Mouse (Mus musculus) heart, postnatal 0 days (tissue): ENCODE measurements at regions not wholly inside any gene's neighbourhood (a gene's known extent, or its start where the extent isn't known, plus 50 kb on each side); places are given as distances from the start of the nearest gene placed in this dataset.

ENCODE experiments used
- CTCF ChIP-seq: IDR thresholded peaks from 2 replicates; pipeline ENCODE4 v1.5.1; 2016; ENCODE audit warnings: antibody characterized with exemption, control low read depth, low read depth
- EP300 ChIP-seq: IDR thresholded peaks from 2 replicates; pipeline ENCODE4 v1.6.1; 2016; ENCODE audit warnings: antibody characterized with exemption, low read depth

DNA sequence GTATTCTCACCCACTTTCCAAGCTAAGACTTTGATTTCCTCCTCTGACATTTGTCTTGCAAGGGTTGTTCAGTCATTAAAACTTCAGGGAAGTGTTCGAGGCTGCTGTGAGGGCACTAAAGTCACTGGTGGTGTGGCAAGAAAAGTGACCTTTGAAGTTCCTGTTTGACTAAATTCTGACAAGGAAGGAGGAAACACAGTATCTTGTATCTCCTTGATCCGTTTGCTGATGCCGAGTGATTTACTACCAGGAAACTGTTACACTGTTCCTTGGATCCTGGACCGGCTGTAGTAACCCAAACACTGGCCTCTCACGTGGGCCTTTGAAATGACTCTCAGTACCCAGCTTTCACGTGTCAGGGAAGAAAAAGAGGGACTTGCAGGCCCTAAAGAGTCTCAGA, 53.5 kb upstream of the Ralgapa2 start:
- TF ChIP-seq CTCF (no peak), EP300 (no peak)
